Mouse (Mus musculus) cortical plate, adult 2 months (tissue): ENCODE measurements around the gene Ttc6. TPM values are rescaled to one million over a fixed set of nuclear protein-coding genes. Genes with fewer than 3 reads are reported as not detected.

Source experiments
- H3K27ac ChIP-seq: fragments of 200-500 bp; 2 replicates; pipeline ENCODE4 v1.5.1; 2012; ENCODE audit warnings: low read length, control low read depth, inconsistent platforms; ENCODE audit not compliant: insufficient read depth
- H3K4me1 ChIP-seq: fragments of 200-500 bp; 2 replicates; pipeline ENCODE4 v1.6.1; 2011; ENCODE audit warnings: low read length; ENCODE audit not compliant: control insufficient read depth, insufficient read depth
- H3K4me3 ChIP-seq: fragments of 200-500 bp; 2 replicates; pipeline ENCODE4 v1.5.1; 2011; ENCODE audit warnings: mild to moderate bottlenecking, low read length, control low read depth; ENCODE audit not compliant: insufficient read depth
- CTCF ChIP-seq: fragments of 200-500 bp; IDR thresholded peaks from 2 replicates; pipeline ENCODE4 v1.5.1; 2011; ENCODE audit warnings: mild to moderate bottlenecking, control low read depth, low read length; ENCODE audit not compliant: insufficient read depth; ENCODE audit errors: extremely low read depth
- POLR2A ChIP-seq: fragments of 200-500 bp; IDR thresholded peaks from 2 replicates; pipeline ENCODE4 v1.6.1; 2011; ENCODE audit warnings: mild to moderate bottlenecking, low read length, control low read depth; ENCODE audit not compliant: insufficient read depth; ENCODE audit errors: extremely low read depth
- polyA plus RNA-seq: library from polyadenylated mRNA; depleted of rRNA; stranded (reverse); fragments of >200 nt; gene quantifications from 2 replicates; pipeline ENCODE4 v1.2.3, GENCODE M21; 2012

Gene Ttc6
- polyA plus RNA-seq, 1 experiment = 0.08 TPM

GRCm38 (mm10) chr12:57552286-57552685, 11.6 kb upstream of the Ttc6 start:
- no peak for TF ChIP-seq CTCF
- Histone ChIP-seq H3K4me3 (no peak overlapping the region), H3K27ac (no peak overlapping the region), H3K4me1 (no peaks in the 10 kb centered on the region)

- Histone ChIP-seq H3K4me3 (no peak overlapping the region), H3K4me1 (no peaks in the 10 kb centered on the region)
- TF ChIP-seq POLR2A (no peak), CTCF (no peak)
Measured at GRCm38 (mm10) chr12:57554091-57554490, 9.8 kb upstream of the Ttc6 start.

DNA sequence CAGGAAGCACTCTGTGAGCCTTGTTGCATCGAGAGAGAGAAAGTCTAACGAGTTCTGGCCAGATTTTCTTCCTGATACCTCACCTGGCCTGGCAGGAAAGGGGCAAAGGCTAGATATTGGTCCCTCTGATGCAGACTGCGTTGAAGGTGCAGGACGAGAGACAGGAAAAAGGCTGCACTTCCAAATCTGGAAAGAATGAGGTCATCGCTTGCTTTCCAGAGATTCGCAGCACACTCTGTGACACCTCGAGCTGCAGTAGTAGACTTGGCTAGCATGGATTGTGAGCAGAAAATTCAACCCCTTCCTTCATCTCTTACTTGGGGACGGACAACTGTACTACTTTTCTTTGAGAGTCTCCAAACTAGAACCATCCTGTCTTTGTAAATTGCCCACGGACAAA, 7.9 kb downstream of the Ttc6 start:
- TF ChIP-seq POLR2A = no peak
- no peak for TF ChIP-seq CTCF
- Histone ChIP-seq H3K27ac (no peak overlapping the region), H3K4me1 (no peaks in the 10 kb centered on the region), H3K4me3 (no peak overlapping the region)

More at GRCm38 (mm10) chr12:57554091-57554490, 9.8 kb upstream of the Ttc6 start:
- no peak overlapping the region for H3K27ac ChIP-seq

DNA sequence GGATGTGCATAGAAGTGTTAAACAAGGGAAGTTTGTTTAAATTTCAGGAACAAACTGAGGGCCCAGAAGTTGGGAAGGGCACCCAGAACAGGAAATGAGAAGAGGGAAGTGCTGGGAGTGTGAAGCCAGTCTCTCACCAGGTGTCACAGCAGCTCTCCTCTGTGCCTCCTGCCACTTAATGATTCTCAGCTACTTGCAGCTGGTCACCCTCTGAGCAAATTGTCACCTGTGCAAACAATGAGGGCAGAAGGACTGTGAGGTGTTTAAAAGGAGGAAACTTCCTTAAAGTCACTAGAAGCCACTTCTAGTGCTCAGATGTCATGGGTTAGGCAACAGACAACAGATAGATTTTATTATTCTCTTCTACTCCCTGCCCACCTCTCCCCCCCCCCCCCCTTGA, 8.5 kb downstream of the Ttc6 start:
- TF ChIP-seq POLR2A (no peak), CTCF (no peak)
- Histone ChIP-seq H3K4me3 (no peak overlapping the region), H3K27ac (no peak overlapping the region), H3K4me1 (no peaks in the 10 kb centered on the region)

- H3K4me1 ChIP-seq = no peaks in the 10 kb centered on the region
- TF ChIP-seq POLR2A (no peak), CTCF (no peak)
- no peak overlapping the region for H3K27ac ChIP-seq
- H3K4me3 ChIP-seq = no peak overlapping the region; the same call in 1 of the 2 replicates
Measured at GRCm38 (mm10) chr12:57575931-57576628, 12.2 kb downstream of the Ttc6 start.

GRCm38 (mm10) chr12:57607624-57608023, 43.7 kb downstream of the Ttc6 start:
- Histone ChIP-seq H3K4me3 (no peak overlapping the region), H3K4me1 (no peaks in the 10 kb centered on the region)
- TF ChIP-seq POLR2A = no peak
- no peak for TF ChIP-seq CTCF

GRCm38 (mm10) chr12:57615137-57615536, 51.2 kb downstream of the Ttc6 start:
- no peak overlapping the region for H3K27ac ChIP-seq
- no peaks in the 10 kb centered on the region for H3K4me1 ChIP-seq
- no peak overlapping the region for H3K4me3 ChIP-seq
- TF ChIP-seq CTCF = no peak
- no peak for TF ChIP-seq POLR2A

More at GRCm38 (mm10) chr12:57607624-57608023, 43.7 kb downstream of the Ttc6 start:
- H3K27ac ChIP-seq = no peak overlapping the region

GRCm38 (mm10) chr12:57622030-57622429, 58.1 kb downstream of the Ttc6 start:
- TF ChIP-seq POLR2A = no peak
- TF ChIP-seq CTCF = no peak
- Histone ChIP-seq H3K4me3 (no peak overlapping the region), H3K27ac (no peak overlapping the region)

DNA sequence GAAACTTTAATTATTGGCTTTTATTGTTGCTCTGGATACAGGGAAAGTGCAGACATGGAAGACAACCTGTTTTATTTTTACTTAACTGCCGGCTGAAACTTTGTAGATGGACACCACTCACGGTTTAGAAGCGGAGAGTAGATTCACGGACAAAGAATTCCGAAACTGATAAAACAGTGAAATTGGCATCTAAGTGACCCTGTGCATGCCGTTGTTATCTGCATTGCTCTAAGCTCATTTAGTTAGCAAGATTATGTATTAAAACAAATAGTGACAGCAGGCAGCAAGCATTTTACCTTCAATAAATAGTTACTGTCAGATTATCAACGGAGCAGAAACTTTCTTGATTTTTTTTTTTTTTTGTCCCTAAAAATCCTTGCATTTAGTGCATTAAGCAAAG, 59.4 kb downstream of the Ttc6 start:
- no peaks in the 10 kb centered on the region for H3K4me1 ChIP-seq
- no peak for TF ChIP-seq POLR2A
- no peak overlapping the region for H3K27ac ChIP-seq
- no peak overlapping the region for H3K4me3 ChIP-seq

More at GRCm38 (mm10) chr12:57622030-57622429, 58.1 kb downstream of the Ttc6 start:
- H3K4me1 ChIP-seq = no peaks in the 10 kb centered on the region

- TF ChIP-seq POLR2A (no peak), CTCF (no peak)
- no peak overlapping the region for H3K4me3 ChIP-seq
- H3K4me1 ChIP-seq = no peaks in the 10 kb centered on the region
- H3K27ac ChIP-seq = no peak overlapping the region
Measured at GRCm38 (mm10) chr12:57624011-57624608, 60.2 kb downstream of the Ttc6 start.

DNA sequence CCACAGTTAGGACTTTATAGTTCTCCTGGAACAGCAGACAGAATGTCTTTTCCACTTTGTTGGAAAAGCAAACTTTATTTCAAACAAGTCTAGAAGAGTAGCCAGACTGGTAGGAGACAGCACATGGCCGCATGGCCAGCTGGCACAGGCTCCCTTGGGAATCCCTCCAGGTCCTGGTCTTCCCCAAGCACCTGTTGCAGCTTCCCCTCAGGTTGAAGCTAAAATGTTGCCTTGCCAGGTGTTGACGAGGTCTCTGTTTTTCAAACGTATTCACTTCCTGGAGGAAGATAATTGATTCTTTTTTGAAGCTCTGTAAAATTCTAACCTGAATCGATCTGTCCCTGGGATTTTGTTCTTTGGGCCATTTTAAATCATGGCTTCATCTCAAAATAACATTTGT, 86.1 kb downstream of the Ttc6 start:
- Histone ChIP-seq H3K4me3 (no peak overlapping the region), H3K27ac (no peak overlapping the region), H3K4me1 (no peaks in the 10 kb centered on the region)
- TF ChIP-seq POLR2A (no peak), CTCF (no peak)
